Mouse (Mus musculus): ENCODE measurements at regions not wholly inside any gene's neighbourhood (a gene's known extent, or its start where the extent isn't known, plus 50 kb on each side); places are given as distances from the start of the nearest gene placed in this dataset.

DNA sequence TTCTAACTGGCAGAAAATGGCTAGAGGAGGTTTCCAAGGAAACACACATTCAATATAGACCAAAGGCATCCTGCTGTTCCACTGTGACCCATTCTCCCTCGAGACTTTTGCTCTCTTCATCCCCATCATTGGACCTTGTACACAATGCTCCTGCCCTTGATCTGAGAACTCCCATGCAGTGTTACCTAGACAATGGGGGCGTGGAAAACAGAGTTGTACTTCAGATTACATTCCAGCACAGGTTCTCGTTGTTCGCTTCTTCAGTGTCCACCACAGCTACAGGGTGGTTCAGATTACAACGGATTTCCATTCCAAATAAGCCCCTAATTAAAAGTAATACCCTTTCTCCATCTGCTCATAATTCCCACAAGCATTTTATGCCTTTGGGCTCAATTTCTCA is 186.8 kb upstream of the Thbs1 start:
- ATAC-seq (ENCODE audit: insufficient number of reproducible peaks, low FRiP score, low TSS enrichment, low read depth): no peak
- Histone ChIP-seq H3K4me3 (replicated peaks) (no peak overlapping the region), H3K27me3 (no peaks in the 10 kb centered on the region), H3K36me3 (no peaks in the 10 kb centered on the region), H3K9ac (no peak overlapping the region), H3K4me2 (replicated peaks) (no peak overlapping the region), H3K9me3 (replicated peaks) (no peaks in the 10 kb centered on the region), H3K27ac (replicated peaks) (no peak overlapping the region), H3K4me1 (no peaks in the 10 kb centered on the region)
- 40% methylated on average over 5 of the region's 5 CpGs for WGBS

DNA sequence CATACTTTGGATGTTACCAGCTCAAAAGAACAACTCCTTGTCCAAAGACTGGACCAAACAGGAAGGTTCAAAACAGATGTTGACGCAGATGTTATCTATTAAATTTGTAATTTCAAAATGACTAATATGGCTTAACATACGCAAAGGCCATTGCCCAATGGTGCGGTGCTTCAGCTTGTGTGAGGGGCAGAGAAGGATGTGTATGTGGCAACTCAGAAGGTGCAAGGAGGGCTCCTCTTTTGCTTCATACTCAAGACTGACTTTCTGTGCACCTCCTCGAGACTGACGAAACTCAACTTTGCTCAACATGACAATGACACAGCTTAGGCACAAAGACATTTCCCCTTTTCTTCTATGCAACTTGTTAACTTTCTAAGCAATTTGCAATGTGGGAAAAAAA is 186.3 kb upstream of the Thbs1 start:
- Histone ChIP-seq H3K36me3 (no peaks in the 10 kb centered on the region), H3K27me3 (no peaks in the 10 kb centered on the region), H3K9ac (no peak overlapping the region), H3K4me1 (no peaks in the 10 kb centered on the region), H3K27ac (replicated peaks) (no peak overlapping the region), H3K4me2 (replicated peaks) (no peak overlapping the region), H3K9me3 (replicated peaks) (no peaks in the 10 kb centered on the region), H3K4me3 (replicated peaks) (no peak overlapping the region)
- no peak for ATAC-seq (ENCODE audit: insufficient number of reproducible peaks, low FRiP score, low TSS enrichment, low read depth)
- 70% methylated on average over 5 of the region's 5 CpGs for WGBS

DNA sequence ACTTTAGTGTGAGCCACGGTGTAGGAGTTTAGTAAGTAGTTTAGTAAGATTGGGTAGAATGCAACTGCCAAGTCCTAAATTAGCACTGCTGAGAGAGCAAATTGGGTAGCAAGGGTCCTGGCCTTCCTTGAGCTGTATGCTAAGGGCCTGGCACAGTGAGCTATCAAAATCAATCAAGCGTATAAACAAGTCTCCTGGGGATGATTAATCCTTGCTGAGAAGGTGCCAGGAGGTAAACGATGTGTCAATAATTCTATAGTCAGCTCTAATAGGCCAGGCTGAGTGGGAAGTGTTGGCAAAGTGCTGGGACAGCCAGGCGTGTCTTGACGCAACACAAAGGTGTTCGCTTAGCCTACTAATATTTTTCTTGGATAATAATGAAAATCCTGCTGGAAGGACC is 183.6 kb upstream of the Thbs1 start:
- no peaks in the 10 kb centered on the region for H3K4me1 ChIP-seq
- no peaks in the 10 kb centered on the region for H3K9me3 ChIP-seq (replicated peaks)
- no peaks in the 10 kb centered on the region for H3K36me3 ChIP-seq
- H3K4me2 ChIP-seq (replicated peaks): no peak overlapping the region
- no peaks in the 10 kb centered on the region for H3K27me3 ChIP-seq
- H3K9ac ChIP-seq: no peak overlapping the region
- WGBS: 70% methylated on average over 6 of the region's 6 CpGs
- no peak for ATAC-seq (ENCODE audit: insufficient number of reproducible peaks, low FRiP score, low TSS enrichment, low read depth)
- H3K4me3 ChIP-seq (replicated peaks): no peak overlapping the region
- H3K27ac ChIP-seq (replicated peaks): no peak overlapping the region

DNA sequence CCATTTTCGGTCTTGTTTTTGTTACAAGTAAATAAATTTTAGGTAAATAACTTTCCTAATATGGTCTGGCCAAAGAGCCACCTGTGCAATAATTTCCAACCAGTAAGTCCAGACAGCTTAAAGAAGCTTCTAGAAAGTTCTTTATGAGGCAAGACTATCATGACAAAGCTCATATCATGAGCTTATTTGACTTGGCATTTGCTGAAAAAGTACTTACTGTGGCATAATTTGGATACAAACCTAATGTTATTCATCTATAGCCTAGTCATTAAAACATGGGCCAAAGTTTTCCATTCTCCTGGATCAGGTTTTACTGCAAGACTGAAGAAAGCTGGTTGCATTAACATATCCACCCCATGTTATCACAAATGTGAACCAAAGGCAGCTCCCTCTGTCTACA is 182.1 kb upstream of the Thbs1 start:
- no peak for ATAC-seq (ENCODE audit: insufficient number of reproducible peaks, low FRiP score, low TSS enrichment, low read depth)
- Histone ChIP-seq H3K4me1 (no peaks in the 10 kb centered on the region), H3K4me3 (replicated peaks) (no peak overlapping the region), H3K9ac (no peak overlapping the region), H3K27ac (replicated peaks) (no peak overlapping the region), H3K4me2 (replicated peaks) (no peak overlapping the region), H3K9me3 (replicated peaks) (no peaks in the 10 kb centered on the region), H3K27me3 (no peaks in the 10 kb centered on the region), H3K36me3 (no peaks in the 10 kb centered on the region)
- WGBS: 72% methylated on average over 1 of the region's 1 CpGs

DNA sequence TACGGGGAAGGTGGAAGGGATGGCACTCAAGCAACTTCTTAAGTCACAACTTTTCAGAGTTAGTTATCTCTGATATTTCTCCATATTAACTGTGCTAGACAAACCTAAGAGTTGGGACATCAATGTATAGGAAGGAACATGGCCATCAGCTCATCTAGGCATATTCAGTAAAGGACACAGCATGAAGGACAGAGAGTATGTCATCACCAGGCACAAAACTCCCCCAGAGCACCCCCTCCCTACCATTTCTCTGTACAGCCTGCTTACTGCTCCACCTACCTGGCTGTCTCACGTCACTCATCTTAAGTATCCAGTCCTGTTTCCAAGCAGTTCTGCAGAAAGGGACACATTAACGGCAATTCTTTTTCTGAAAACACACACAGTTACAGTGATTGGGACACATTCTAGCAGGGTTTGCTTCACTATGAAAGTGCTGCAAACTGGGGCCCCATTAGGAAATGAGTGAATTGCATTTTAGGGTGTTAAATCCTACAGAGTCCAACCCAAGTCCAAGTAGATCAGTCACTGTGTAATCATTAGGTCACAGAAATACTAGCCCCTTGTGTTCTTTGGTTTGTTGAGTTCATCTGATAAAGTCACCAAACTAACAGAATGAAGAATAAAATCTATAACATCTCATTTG is 180.7 kb upstream of the Thbs1 start:
- Histone ChIP-seq H3K4me1 (no peaks in the 10 kb centered on the region), H3K27me3 (no peaks in the 10 kb centered on the region), H3K9ac (no peak overlapping the region), H3K27ac (replicated peaks) (no peak overlapping the region), H3K4me3 (replicated peaks) (no peak overlapping the region), H3K36me3 (no peaks in the 10 kb centered on the region), H3K9me3 (replicated peaks) (no peaks in the 10 kb centered on the region), H3K4me2 (replicated peaks) (no peak overlapping the region)
- no peak for ATAC-seq (ENCODE audit: insufficient number of reproducible peaks, low FRiP score, low TSS enrichment, low read depth)
- 84% methylated on average over 3 of the region's 3 CpGs for WGBS

DNA sequence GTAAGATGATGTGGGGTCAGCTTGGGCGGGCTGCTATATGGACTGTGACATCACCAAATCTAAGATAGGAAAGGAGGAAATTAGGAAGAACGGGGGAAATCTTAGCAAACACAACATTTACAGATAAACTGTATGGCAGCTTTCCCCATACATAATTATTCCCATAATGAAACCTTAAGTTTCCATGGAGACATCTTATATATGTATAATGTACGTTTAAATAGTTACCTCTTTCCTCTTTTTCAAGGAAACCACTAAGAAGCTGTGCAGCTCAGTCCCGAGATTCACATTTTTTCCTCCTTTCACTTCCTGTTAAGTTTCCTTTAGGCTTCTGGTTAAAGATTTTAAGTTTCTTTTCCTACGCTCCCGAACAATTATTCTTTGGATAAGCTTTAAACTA is 175.1 kb upstream of the Thbs1 start:
- WGBS: 69% methylated on average over 6 of the region's 6 CpGs
- Histone ChIP-seq H3K4me3 (replicated peaks) (no peak overlapping the region), H3K27ac (replicated peaks) (no peak overlapping the region), H3K4me2 (replicated peaks) (no peak overlapping the region), H3K4me1 (peaks cover 2% of the 10 kb centered on the region; the same call in 1 of the 2 replicates), H3K9me3 (replicated peaks) (no peaks in the 10 kb centered on the region), H3K9ac (no peak overlapping the region), H3K36me3 (no peaks in the 10 kb centered on the region), H3K27me3 (no peaks in the 10 kb centered on the region)
- no peak for ATAC-seq (ENCODE audit: insufficient number of reproducible peaks, low FRiP score, low TSS enrichment, low read depth)

DNA sequence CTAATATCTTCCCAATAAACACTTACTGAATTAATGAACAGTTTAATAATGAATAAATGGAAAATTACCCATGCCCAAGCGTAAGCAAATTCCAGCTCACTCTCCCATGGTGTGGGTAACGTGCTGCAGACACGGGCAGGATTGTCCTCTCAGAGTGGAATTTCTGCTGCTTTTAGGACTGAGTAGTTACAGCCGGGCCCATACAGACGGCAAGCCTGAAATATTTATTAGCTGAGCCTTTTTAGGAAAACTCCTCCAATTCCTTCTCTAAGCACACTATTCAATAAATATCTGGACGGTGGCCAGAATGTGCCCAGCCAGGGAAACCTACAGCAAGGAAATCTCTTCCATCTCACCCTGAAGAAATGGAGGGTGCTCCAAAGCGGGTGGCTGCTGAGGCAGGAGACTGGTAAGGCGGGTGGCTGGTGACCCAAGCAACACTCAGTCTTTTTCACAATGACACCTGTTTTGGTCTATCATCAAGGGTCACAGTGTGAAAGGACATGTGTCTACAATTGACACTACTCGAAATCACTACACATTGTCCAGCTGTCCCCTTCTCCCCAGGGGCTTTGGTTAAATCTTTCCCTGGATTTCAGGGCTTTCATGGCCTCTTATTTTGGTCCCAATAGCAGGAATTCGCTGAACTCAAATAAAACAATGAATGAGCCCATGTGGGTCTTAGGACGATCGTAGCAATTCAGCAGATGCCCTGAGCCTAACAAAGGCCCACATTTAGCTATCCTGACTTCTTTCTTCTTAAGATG is 173.2 kb upstream of the Thbs1 start:
- peaks cover 4% of the 10 kb centered on the region; the same call in 1 of the 2 replicates for H3K4me1 ChIP-seq
- H3K4me2 ChIP-seq (replicated peaks): no peak overlapping the region
- H3K27me3 ChIP-seq: no peaks in the 10 kb centered on the region
- no peak for ATAC-seq (ENCODE audit: insufficient number of reproducible peaks, low FRiP score, low TSS enrichment, low read depth)
- no peak overlapping the region for H3K9ac ChIP-seq
- H3K9me3 ChIP-seq (replicated peaks): no peaks in the 10 kb centered on the region
- no peak overlapping the region for H3K27ac ChIP-seq (replicated peaks)
- 65% methylated on average over 12 of the region's 12 CpGs for WGBS
- H3K36me3 ChIP-seq: no peaks in the 10 kb centered on the region
- no peak overlapping the region for H3K4me3 ChIP-seq (replicated peaks)

DNA sequence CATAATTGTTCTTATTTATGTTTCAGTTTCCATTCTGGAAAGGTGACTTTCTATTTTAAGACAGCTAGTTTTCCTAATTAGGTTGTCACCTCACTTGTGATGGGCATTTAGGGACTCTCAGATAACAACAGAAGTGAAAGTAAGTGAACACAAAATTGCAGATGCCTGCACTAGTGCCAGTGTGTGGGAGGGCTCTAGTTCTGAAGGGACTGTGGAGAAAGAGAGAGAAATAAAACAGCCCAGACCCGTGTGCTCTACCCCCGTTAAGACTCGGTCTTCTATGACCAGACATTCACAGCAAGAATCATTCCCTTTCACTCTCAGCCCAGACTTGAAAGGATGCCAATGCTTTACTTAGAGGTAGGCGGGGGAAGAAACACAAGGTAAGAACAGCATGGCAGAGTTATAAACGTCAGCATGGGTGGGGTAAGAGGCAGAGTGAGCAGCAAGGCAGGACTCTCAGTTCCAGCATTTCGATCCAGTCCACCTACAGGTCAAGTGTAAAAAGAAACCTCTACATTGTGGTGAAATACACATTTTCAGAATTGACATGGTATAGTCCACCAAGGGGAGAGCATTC is 170.1 kb upstream of the Thbs1 start:
- H3K27ac ChIP-seq (replicated peaks): no peak overlapping the region
- no peaks in the 10 kb centered on the region for H3K27me3 ChIP-seq
- H3K36me3 ChIP-seq: no peaks in the 10 kb centered on the region
- no peak overlapping the region for H3K4me3 ChIP-seq (replicated peaks)
- 55% methylated on average over 6 of the region's 6 CpGs for WGBS
- no peak overlapping the region for H3K9ac ChIP-seq
- no peaks in the 10 kb centered on the region for H3K9me3 ChIP-seq (replicated peaks)
- ATAC-seq (ENCODE audit: insufficient number of reproducible peaks, low FRiP score, low TSS enrichment, low read depth): no peak
- peaks cover 7% of the 10 kb centered on the region for H3K4me1 ChIP-seq
- H3K4me2 ChIP-seq (replicated peaks): no peak overlapping the region

DNA sequence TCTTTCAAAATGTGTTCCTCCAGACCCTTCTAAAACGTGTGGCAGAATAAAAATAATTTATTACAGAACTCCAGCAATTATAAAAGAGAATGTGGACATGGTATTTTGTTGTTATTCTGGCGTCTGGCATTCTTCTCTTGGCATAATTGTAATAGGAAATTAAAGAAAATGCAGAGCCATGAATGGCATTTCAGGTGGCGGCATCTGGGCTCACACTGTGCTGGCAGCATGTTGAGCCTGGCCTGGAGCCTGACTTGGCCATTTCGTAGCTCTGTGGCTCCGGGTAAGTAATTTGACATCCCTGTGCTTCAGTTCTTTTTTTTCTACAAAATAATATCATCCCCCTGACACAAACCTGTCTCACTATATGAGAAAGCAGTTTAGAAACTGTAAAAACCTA is 168.0 kb upstream of the Thbs1 start:
- WGBS: 44% methylated on average over 5 of the region's 5 CpGs
- H3K9me3 ChIP-seq (replicated peaks): no peaks in the 10 kb centered on the region
- no peak overlapping the region for H3K4me3 ChIP-seq (replicated peaks)
- no peak overlapping the region for H3K4me2 ChIP-seq (replicated peaks)
- no peak for ATAC-seq (ENCODE audit: insufficient number of reproducible peaks, low FRiP score, low TSS enrichment, low read depth)
- no peak overlapping the region for H3K27ac ChIP-seq (replicated peaks)
- peaks cover 7% of the 10 kb centered on the region for H3K4me1 ChIP-seq
- H3K36me3 ChIP-seq: no peaks in the 10 kb centered on the region
- H3K27me3 ChIP-seq: no peaks in the 10 kb centered on the region
- no peak overlapping the region for H3K9ac ChIP-seq

DNA sequence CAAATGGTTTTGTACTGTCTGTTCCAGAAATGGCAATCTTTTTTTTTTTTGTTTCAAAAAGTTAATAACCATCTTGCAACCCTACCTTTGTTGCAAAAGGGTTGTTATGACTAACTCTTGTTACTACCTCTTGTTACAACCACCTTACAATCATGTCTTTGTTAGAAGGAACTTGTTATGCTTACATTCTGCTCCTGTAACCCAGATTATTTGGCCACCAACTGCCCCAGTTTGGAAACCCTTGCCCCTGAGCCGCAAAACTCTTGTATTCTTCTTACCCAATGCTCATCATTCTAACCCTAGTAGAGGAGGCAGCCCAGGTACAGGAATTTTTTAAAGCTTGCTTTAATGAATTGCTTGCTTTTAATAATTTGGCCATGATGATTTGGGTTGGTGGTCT is 167.4 kb upstream of the Thbs1 start:
- ATAC-seq (ENCODE audit: insufficient number of reproducible peaks, low FRiP score, low TSS enrichment, low read depth): no peak
- Histone ChIP-seq H3K4me2 (replicated peaks) (no peak overlapping the region), H3K36me3 (no peaks in the 10 kb centered on the region), H3K27me3 (no peaks in the 10 kb centered on the region), H3K9me3 (replicated peaks) (no peaks in the 10 kb centered on the region), H3K4me3 (replicated peaks) (no peak overlapping the region), H3K4me1 (peaks cover 7% of the 10 kb centered on the region), H3K9ac (no peak overlapping the region), H3K27ac (replicated peaks) (no peak overlapping the region)
- WGBS: 94% methylated on average over 1 of the region's 1 CpGs

DNA sequence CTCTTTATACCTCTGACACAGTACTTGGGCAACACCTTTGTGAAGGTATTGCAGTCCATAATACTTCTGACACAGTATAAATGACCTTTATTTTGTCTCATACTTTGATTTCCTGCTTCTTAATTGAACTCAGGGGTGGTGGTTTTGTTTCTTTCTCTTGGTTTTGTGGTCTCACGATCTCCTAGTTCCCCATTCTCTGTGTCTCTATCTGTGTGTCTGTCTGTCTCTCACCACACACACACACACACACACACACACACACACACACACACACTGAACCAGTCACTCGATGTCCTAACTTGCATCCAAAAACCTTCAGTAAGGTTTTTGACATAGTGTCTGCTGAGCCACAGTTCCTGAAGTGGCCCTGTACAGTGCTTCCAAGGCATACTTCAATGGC is 166.7 kb upstream of the Thbs1 start:
- no peaks in the 10 kb centered on the region for H3K9me3 ChIP-seq (replicated peaks)
- H3K4me1 ChIP-seq: peaks cover 7% of the 10 kb centered on the region
- H3K4me2 ChIP-seq (replicated peaks): no peak overlapping the region
- H3K9ac ChIP-seq: no peak overlapping the region
- H3K27ac ChIP-seq (replicated peaks): no peak overlapping the region
- H3K4me3 ChIP-seq (replicated peaks): no peak overlapping the region
- no peaks in the 10 kb centered on the region for H3K36me3 ChIP-seq
- ATAC-seq (ENCODE audit: insufficient number of reproducible peaks, low FRiP score, low TSS enrichment, low read depth): no peak
- WGBS: 76% methylated on average over 2 of the region's 2 CpGs
- no peaks in the 10 kb centered on the region for H3K27me3 ChIP-seq

Measured in embryonic facial prominence, embryonic 15.5 days (tissue).